ENCODE assay signal across 8 mouse cellular contexts in the genomic region with DNA sequence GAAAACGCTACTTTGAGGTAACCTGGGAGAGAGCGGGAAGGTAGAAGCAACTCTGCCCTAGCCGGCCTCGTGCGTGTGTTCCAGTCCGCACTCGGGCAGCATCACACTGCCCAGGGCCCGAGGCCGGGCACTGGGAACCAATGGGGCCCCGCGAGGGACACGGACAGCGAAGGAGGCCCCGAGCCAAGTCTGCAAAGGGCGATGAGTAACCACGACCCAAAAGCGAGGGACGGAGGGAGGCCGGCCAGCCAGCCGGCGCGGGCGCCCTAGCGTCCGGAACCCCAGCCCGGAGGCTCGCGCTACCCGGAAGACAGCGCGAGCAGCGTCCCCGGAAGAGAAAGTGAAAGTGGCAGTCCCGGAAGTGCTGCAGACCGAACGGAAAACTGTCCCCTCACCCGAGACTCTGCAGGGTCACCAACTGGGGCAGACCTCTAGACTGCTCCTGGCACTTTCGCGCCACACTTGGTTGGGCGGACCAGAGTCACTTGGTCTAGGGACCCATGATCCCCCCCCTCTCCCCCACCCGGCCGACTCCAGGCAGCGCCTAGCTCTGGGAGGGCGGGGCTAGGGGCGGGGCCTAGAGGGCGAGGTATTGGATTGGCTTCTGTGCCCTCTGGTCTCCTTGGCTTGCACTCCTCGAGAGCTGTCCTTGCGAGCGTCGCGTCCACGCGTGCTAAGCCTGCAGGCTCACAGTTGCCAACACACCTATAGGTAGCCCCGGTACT. TPM values are rescaled to one million over a fixed set of nuclear protein-coding genes. Genes with fewer than 3 reads are reported as not detected.
DNase-seq lines count a peak whose midpoint lies in the region; ATAC-seq and TF ChIP-seq lines count a peak whose summit lies in the region.

A gene (minus strand): TSS at position 553 of the 725 bp plus-strand sequence.

- peak; percentile 97 for DNase-seq in 3134 (ENCODE audit: extremely low read depth, insufficient read length, low spot score)
- peak; percentile 86 for DNase-seq in adrenal gland, postnatal 25 days
- DNase-seq in heart, adult 2 months, result peak; percentile 92 to 94
- peak; percentile 88 to 92 for DNase-seq in kidney, adult 8-10 months
- DNase-seq in spleen, postnatal 10 days (ENCODE audit: low spot score in 2 of 2), result peak; percentile 88 to 93

- H3K79me2 ChIP-seq in heart, adult 2 months (replicated peaks; ENCODE audit: control insufficient read depth, insufficient read depth, low read length), result 0 out of 2 replicates have a peak, but pooled peaks cover 1% of the 10 kb centered on the region

- TF ChIP-seq POLR2A in heart, adult 2 months (IDR thresholded peaks at IDR 0.05; ENCODE audit: insufficient read depth, low read depth, low read length), result peak; percentile 94

- intact Hi-C loops in heart, adult 2 months (cut with DNase I), result loop anchor here (2.0 to 5.0 kb wide), 3 partner anchors 35 to 105 kb away; a partner anchor contains a TSS

- H3K4me3 ChIP-seq in embryonic facial prominence, embryonic 12.5 days, result peak within 1 kb of the TSS; percentile 87
- peak within 1 kb of the TSS; percentile 80 for H3K4me3 ChIP-seq in heart, adult 2 months
- peak within 1 kb of the TSS; percentile 90 for H3K4me3 ChIP-seq in limb, embryonic 13.5 days
- peak within 1 kb of the TSS; percentile 65 for H3K4me3 ChIP-seq in midbrain, embryonic 16.5 days (ENCODE audit: low read depth, low read length)

- no peaks in the 10 kb centered on the region; the same call in 1 of the 2 replicates for H3K27me3 ChIP-seq in embryonic facial prominence, embryonic 12.5 days
- no peaks in the 10 kb centered on the region for H3K27me3 ChIP-seq in heart, adult 2 months (ENCODE audit: control insufficient read depth, insufficient read depth, low read length)
- peaks cover 5% of the 10 kb centered on the region; the same call in 1 of the 2 replicates for H3K27me3 ChIP-seq in limb, embryonic 13.5 days
- H3K27me3 ChIP-seq in midbrain, embryonic 16.5 days (ENCODE audit: control insufficient read depth, insufficient read depth, low read depth, low read length), result no peaks in the 10 kb centered on the region

- TF ChIP-seq EP300 in heart, adult 2 months (IDR thresholded peaks at IDR 0.05; ENCODE audit: insufficient read depth, low read depth, low read length), result 0 out of 2 replicates have a peak, but pooled peaks have one; percentile 82

- peak within 1 kb of the TSS; percentile 85 for H3K27ac ChIP-seq in embryonic facial prominence, embryonic 12.5 days
- peak within 1 kb of the TSS; percentile 97 for H3K27ac ChIP-seq in heart, adult 2 months
- peak within 1 kb of the TSS; percentile 86 for H3K27ac ChIP-seq in limb, embryonic 13.5 days
- peak within 1 kb of the TSS; percentile 85 for H3K27ac ChIP-seq in midbrain, embryonic 16.5 days (ENCODE audit: low read length)

- peak; percentile 93 for ATAC-seq in embryonic facial prominence, embryonic 12.5 days (ENCODE audit: insufficient number of reproducible peaks, insufficient read depth, low FRiP score, low TSS enrichment)
- ATAC-seq in limb, embryonic 13.5 days (ENCODE audit: low FRiP score, low read depth), result peak; percentile 96
- ATAC-seq in midbrain, embryonic 16.5 days, result peak; percentile 95

- peaks cover 18% of the 10 kb centered on the region for H3K4me1 ChIP-seq in embryonic facial prominence, embryonic 12.5 days
- H3K4me1 ChIP-seq in heart, adult 2 months (ENCODE audit: control insufficient read depth, insufficient read depth, low read length), result peaks cover 7% of the 10 kb centered on the region
- peaks cover 20% of the 10 kb centered on the region for H3K4me1 ChIP-seq in limb, embryonic 13.5 days
- peaks cover 18% of the 10 kb centered on the region for H3K4me1 ChIP-seq in midbrain, embryonic 16.5 days (ENCODE audit: control insufficient read depth, insufficient read depth, low read length)

- H3K36me3 ChIP-seq in embryonic facial prominence, embryonic 12.5 days, result peaks cover 25% of the 10 kb centered on the region
- H3K36me3 ChIP-seq in heart, adult 2 months (ENCODE audit: control insufficient read depth, insufficient read depth, low read length), result peaks cover 8% of the 10 kb centered on the region
- H3K36me3 ChIP-seq in limb, embryonic 13.5 days, result peaks cover 28% of the 10 kb centered on the region
- peaks cover 2% of the 10 kb centered on the region; the same call in 1 of the 2 replicates for H3K36me3 ChIP-seq in midbrain, embryonic 16.5 days (ENCODE audit: control insufficient read depth, insufficient read depth, low read length)

- WGBS in embryonic facial prominence, embryonic 12.5 days, result under 1% methylated on average over 54 of the region's 54 CpGs
- WGBS in heart, adult 2 months, result under 1% methylated on average over 54 of the region's 54 CpGs
- under 1% methylated on average over 54 of the region's 54 CpGs for WGBS in limb, embryonic 13.5 days
- WGBS in midbrain, embryonic 16.5 days, result under 1% methylated on average over 45 of the region's 54 CpGs

- peak within 1 kb of the TSS; percentile 83 for H3K4me2 ChIP-seq in embryonic facial prominence, embryonic 12.5 days (replicated peaks)
- peak within 1 kb of the TSS; percentile 86 for H3K4me2 ChIP-seq in limb, embryonic 13.5 days (replicated peaks)
- peak within 1 kb of the TSS; percentile 84 for H3K4me2 ChIP-seq in midbrain, embryonic 16.5 days (ENCODE audit: low read length)

- TF ChIP-seq CTCF in heart, adult 2 months (IDR thresholded peaks at IDR 0.05), result peak; percentile 26

- H3K9ac ChIP-seq in embryonic facial prominence, embryonic 12.5 days, result peak within 1 kb of the TSS; percentile 84
- peak within 1 kb of the TSS; percentile 81 for H3K9ac ChIP-seq in heart, adult 2 months (ENCODE audit: low read depth, low read length)
- H3K9ac ChIP-seq in limb, embryonic 13.5 days, result peak within 1 kb of the TSS; percentile 90
- H3K9ac ChIP-seq in midbrain, embryonic 16.5 days (ENCODE audit: low read depth, low read length), result peak within 1 kb of the TSS; percentile 74

- no peaks in the 10 kb centered on the region for H3K9me3 ChIP-seq in embryonic facial prominence, embryonic 12.5 days
- H3K9me3 ChIP-seq in limb, embryonic 13.5 days, result no peaks in the 10 kb centered on the region
- no peaks in the 10 kb centered on the region for H3K9me3 ChIP-seq in midbrain, embryonic 16.5 days (replicated peaks; ENCODE audit: control insufficient read depth, low read length, poor library complexity, severe bottlenecking)

RNA-seq across cellular contexts. Expression of the gene that starts here (rescaled TPM):
- 113 and 126 TPM in 2 replicates for total RNA-seq in adrenal gland, postnatal 25 days (2021)
- polyA plus RNA-seq in embryonic facial prominence, embryonic 12.5 days (2016; fragmentation: Nextera tagmentation; extraction: Ambion mirVana), result 86.0 and 87.1 TPM in 2 replicates
- 10 to 100 TPM; 44.3 to 45.2 TPM for total RNA-seq in heart, adult 2 months (2021)
- polyA plus RNA-seq in heart, adult 2 months (2012; rRNA removed), result 107 and 128 TPM in 2 replicates
- polyA plus RNA-seq in limb, embryonic 13.5 days (2015; fragmentation: Nextera tagmentation; extraction: Ambion mirVana), result 83.3 and 86.9 TPM in 2 replicates
- polyA plus RNA-seq in midbrain, embryonic 16.5 days (2015; fragmentation: Nextera tagmentation; extraction: Ambion mirVana), result 101 and 104 TPM in 2 replicates

Comparison
In these comparisons a context has a peak if more than half of its experiments do, and no peak if none do; other contexts are left out.
1. Peak in every context shown above with its lines: DNase-seq, ATAC-seq, H3K4me3 ChIP-seq and H3K27ac ChIP-seq.